Mouse (Mus musculus): ENCODE measurements around the gene Pttg1ip. TPM values are rescaled to one million over a fixed set of nuclear protein-coding genes. Genes with fewer than 3 reads are reported as not detected.
A peak's percentile ranks its signal among the peaks of the same experiment; 100 is the strongest.

Pttg1ip gene
- polyA plus RNA-seq, 1 experiment from 2014 or later = 71.1 TPM

GRCm38 (mm10) chr10:77596060-77596459 lies 14.5 kb downstream of the Pttg1ip start:
- ATAC-seq (ENCODE audit: low FRiP score, low read depth) = no peak
- H3K4me1 ChIP-seq = no peaks in the 10 kb centered on the region
- H3K4me2 ChIP-seq (replicated peaks) = no peak overlapping the region
- 89% methylated on average over 2 of the region's 2 CpGs for WGBS
- H3K9ac ChIP-seq = no peak overlapping the region
- H3K27ac ChIP-seq = no peak overlapping the region
- no peak overlapping the region for H3K4me3 ChIP-seq
- H3K36me3 ChIP-seq = peaks cover 69% of the 10 kb centered on the region
- no peaks in the 10 kb centered on the region for H3K9me3 ChIP-seq
- H3K27me3 ChIP-seq (replicated peaks) = no peaks in the 10 kb centered on the region

- no peaks in the 10 kb centered on the region for H3K27me3 ChIP-seq (replicated peaks)
- no peak overlapping the region for H3K9ac ChIP-seq
- no peak overlapping the region for H3K4me2 ChIP-seq (replicated peaks)
- peaks cover 15% of the 10 kb centered on the region for H3K36me3 ChIP-seq
- H3K27ac ChIP-seq = no peak overlapping the region
- no peaks in the 10 kb centered on the region for H3K9me3 ChIP-seq
- H3K4me3 ChIP-seq = no peak overlapping the region
- peaks cover 11% of the 10 kb centered on the region; the same call in 1 of the 2 replicates for H3K4me1 ChIP-seq
- WGBS = 57% methylated on average over 4 of the region's 4 CpGs
- no peak for ATAC-seq (ENCODE audit: low FRiP score, low read depth)
These were observed 21.5 kb downstream of the Pttg1ip start for GRCm38 (mm10) chr10:77603021-77603420.

GRCm38 (mm10) chr10:77604111-77604510 lies 22.6 kb downstream of the Pttg1ip start:
- Histone ChIP-seq H3K36me3 (peaks cover 12% of the 10 kb centered on the region), H3K4me1 (peaks cover 11% of the 10 kb centered on the region; the same call in 1 of the 2 replicates), H3K4me2 (replicated peaks) (no peak overlapping the region), H3K27me3 (replicated peaks) (no peaks in the 10 kb centered on the region), H3K9me3 (no peaks in the 10 kb centered on the region), H3K27ac (no peak overlapping the region), H3K4me3 (no peak overlapping the region), H3K9ac (no peak overlapping the region)
- ATAC-seq (ENCODE audit: low FRiP score, low read depth) = no peak
- 94% methylated on average over 6 of the region's 6 CpGs for WGBS

- Histone ChIP-seq H3K27me3 (replicated peaks) (no peaks in the 10 kb centered on the region), H3K27ac (no peak overlapping the region), H3K36me3 (peaks cover 11% of the 10 kb centered on the region), H3K9me3 (no peaks in the 10 kb centered on the region), H3K4me2 (replicated peaks) (no peak overlapping the region), H3K4me1 (peaks cover 11% of the 10 kb centered on the region; the same call in 1 of the 2 replicates), H3K4me3 (no peak overlapping the region), H3K9ac (no peak overlapping the region)
- WGBS = 91% methylated on average over 5 of the region's 5 CpGs
- no peak for ATAC-seq (ENCODE audit: low FRiP score, low read depth)
These were observed 23.4 kb downstream of the Pttg1ip start for GRCm38 (mm10) chr10:77604958-77605357.

GRCm38 (mm10) chr10:77605368-77605767 lies 23.8 kb downstream of the Pttg1ip start:
- WGBS = 42% methylated on average over 1 of the region's 1 CpGs
- ATAC-seq (ENCODE audit: low FRiP score, low read depth) = peak; percentile 19; the same call in 1 of the 2 replicates
- H3K27me3 ChIP-seq (replicated peaks) = no peaks in the 10 kb centered on the region
- H3K36me3 ChIP-seq = peaks cover 15% of the 10 kb centered on the region
- peak overlapping the region; percentile 70 for H3K4me2 ChIP-seq (replicated peaks)
- no peaks in the 10 kb centered on the region for H3K9me3 ChIP-seq
- peak overlapping the region; percentile 67 for H3K4me3 ChIP-seq
- H3K4me1 ChIP-seq = peaks cover 11% of the 10 kb centered on the region; the same call in 1 of the 2 replicates
- peak overlapping the region; percentile 75; the same call in 1 of the 2 replicates for H3K27ac ChIP-seq
- H3K9ac ChIP-seq = peak overlapping the region; percentile 76; the same call in 1 of the 2 replicates

GRCm38 (mm10) chr10:77605908-77606826 lies 24.6 kb downstream of the Pttg1ip start, which contains the start of the genes Sumo3 and Gm49325:
Gene Sumo3, plus strand, starts transcription at chr10:77606097.
Gene Gm49325, plus strand, starts transcription at chr10:77606197.
- WGBS = 1% methylated on average over 114 of the region's 119 CpGs

GRCm38 (mm10) chr10:77606855-77607254 lies 25.3 kb downstream of the Pttg1ip start:
- 47% methylated on average over 7 of the region's 7 CpGs for WGBS
- peak overlapping the region; percentile 67 for H3K4me3 ChIP-seq
- peak overlapping the region; percentile 70 for H3K4me2 ChIP-seq (replicated peaks)
- peaks cover 30% of the 10 kb centered on the region for H3K36me3 ChIP-seq
- no peaks in the 10 kb centered on the region for H3K27me3 ChIP-seq (replicated peaks)
- peak; percentile 39 for ATAC-seq (ENCODE audit: low FRiP score, low read depth)
- no peaks in the 10 kb centered on the region for H3K9me3 ChIP-seq
- peaks cover 11% of the 10 kb centered on the region; the same call in 1 of the 2 replicates for H3K4me1 ChIP-seq
- H3K27ac ChIP-seq = no peak overlapping the region
- H3K9ac ChIP-seq = peak overlapping the region; percentile 76

More at GRCm38 (mm10) chr10:77605908-77606826, 24.6 kb downstream of the Pttg1ip start, which contains the start of the genes Sumo3 and Gm49325:
- Histone ChIP-seq H3K9me3 (no peaks in the 10 kb centered on the region), H3K4me1 (peaks cover 11% of the 10 kb centered on the region; the same call in 1 of the 2 replicates), H3K9ac (peak within 1 kb of the TSS; percentile 76), H3K27me3 (replicated peaks) (no peaks in the 10 kb centered on the region), H3K36me3 (peaks cover 23% of the 10 kb centered on the region), H3K4me3 (peak within 1 kb of the TSS; percentile 67), H3K4me2 (replicated peaks) (peak within 1 kb of the TSS; percentile 70), H3K27ac (peak within 1 kb of the TSS; percentile 75)
- peak; percentile 86 for ATAC-seq (ENCODE audit: low FRiP score, low read depth)

GRCm38 (mm10) chr10:77607441-77607840 lies 25.9 kb downstream of the Pttg1ip start:
- no peak for ATAC-seq (ENCODE audit: low FRiP score, low read depth)
- no peaks in the 10 kb centered on the region for H3K9me3 ChIP-seq
- no peaks in the 10 kb centered on the region for H3K27me3 ChIP-seq (replicated peaks)
- no peak overlapping the region; the same call in 1 of the 2 replicates for H3K4me3 ChIP-seq
- H3K4me1 ChIP-seq = peaks cover 11% of the 10 kb centered on the region; the same call in 1 of the 2 replicates
- H3K4me2 ChIP-seq (replicated peaks) = peak overlapping the region; percentile 70
- H3K27ac ChIP-seq = no peak overlapping the region
- peaks cover 36% of the 10 kb centered on the region for H3K36me3 ChIP-seq
- H3K9ac ChIP-seq = peak overlapping the region; percentile 36; the same call in 1 of the 2 replicates
- 73% methylated on average over 5 of the region's 5 CpGs for WGBS

- no peak overlapping the region for H3K4me2 ChIP-seq (replicated peaks)
- H3K27me3 ChIP-seq (replicated peaks) = no peaks in the 10 kb centered on the region
- no peak for ATAC-seq (ENCODE audit: low FRiP score, low read depth)
- H3K9me3 ChIP-seq = no peaks in the 10 kb centered on the region
- H3K4me3 ChIP-seq = no peak overlapping the region
- no peak overlapping the region for H3K9ac ChIP-seq
- 97% methylated on average over 8 of the region's 8 CpGs for WGBS
- H3K4me1 ChIP-seq = peaks cover 11% of the 10 kb centered on the region; the same call in 1 of the 2 replicates
- H3K27ac ChIP-seq = no peak overlapping the region
- H3K36me3 ChIP-seq = peaks cover 47% of the 10 kb centered on the region
These were observed 27.1 kb downstream of the Pttg1ip start for GRCm38 (mm10) chr10:77608589-77608988.

GRCm38 (mm10) chr10:77610221-77610961 lies 28.9 kb downstream of the Pttg1ip start:
- H3K4me1 ChIP-seq = peaks cover 11% of the 10 kb centered on the region; the same call in 1 of the 2 replicates
- 92% methylated on average over 8 of the region's 8 CpGs for WGBS
- no peak overlapping the region for H3K4me2 ChIP-seq (replicated peaks)
- H3K27ac ChIP-seq = no peak overlapping the region
- H3K27me3 ChIP-seq (replicated peaks) = no peaks in the 10 kb centered on the region
- no peaks in the 10 kb centered on the region for H3K9me3 ChIP-seq
- peaks cover 63% of the 10 kb centered on the region for H3K36me3 ChIP-seq
- H3K4me3 ChIP-seq = no peak overlapping the region
- no peak for ATAC-seq (ENCODE audit: low FRiP score, low read depth)
- no peak overlapping the region for H3K9ac ChIP-seq

GRCm38 (mm10) chr10:77613409-77613808 lies 31.9 kb downstream of the Pttg1ip start:
- Histone ChIP-seq H3K9ac (no peak overlapping the region), H3K36me3 (peaks cover 84% of the 10 kb centered on the region), H3K4me3 (no peak overlapping the region), H3K4me2 (replicated peaks) (no peak overlapping the region), H3K27ac (no peak overlapping the region), H3K27me3 (replicated peaks) (no peaks in the 10 kb centered on the region), H3K4me1 (no peaks in the 10 kb centered on the region), H3K9me3 (no peaks in the 10 kb centered on the region)
- WGBS = 85% methylated on average over 3 of the region's 3 CpGs
- no peak for ATAC-seq (ENCODE audit: low FRiP score, low read depth)

GRCm38 (mm10) chr10:77615647-77616046 lies 34.1 kb downstream of the Pttg1ip start:
- Histone ChIP-seq H3K4me1 (no peaks in the 10 kb centered on the region), H3K9ac (no peak overlapping the region), H3K27me3 (replicated peaks) (no peaks in the 10 kb centered on the region), H3K4me3 (no peak overlapping the region), H3K27ac (no peak overlapping the region), H3K9me3 (no peaks in the 10 kb centered on the region), H3K36me3 (peaks cover 71% of the 10 kb centered on the region), H3K4me2 (replicated peaks) (no peak overlapping the region)
- 93% methylated on average over 8 of the region's 8 CpGs for WGBS
- ATAC-seq (ENCODE audit: low FRiP score, low read depth) = no peak
